Mouse (Mus musculus): Measurements from ENCODE around the gene Itgbl1.
"Not testable (repeated sequence)": the region's sequence is repeated elsewhere in the genome, so short reads cannot be mapped to it uniquely, and the experiment has no call there.

The Itgbl1 gene

GRCm38 (mm10) chr14:123659921-123660385 lies at the start of gene Itgbl1:
TSS of gene Itgbl1 (plus strand) at chr14:123659971.
- DNase-seq (ENCODE audit: low spot score): peak; percentile 8

GRCm38 (mm10) chr14:123622969-123623368 lies 36.8 kb upstream of the Itgbl1 start:
- no peak for DNase-seq (ENCODE audit: low spot score)

GRCm38 (mm10) chr14:123626501-123627179 lies 33.1 kb upstream of the Itgbl1 start, which contains the start of gene Nalcn:
TSS of gene Nalcn (minus strand) at chr14:123627144.
- DNase-seq (ENCODE audit: low spot score): no peak

GRCm38 (mm10) chr14:123627180-123627562 lies 32.6 kb upstream of the Itgbl1 start:
- DNase-seq (ENCODE audit: low spot score): no peak

- peak; percentile 12 for DNase-seq (ENCODE audit: low spot score)
Measured at GRCm38 (mm10) chr14:123661091-123661491, 1.3 kb downstream of the Itgbl1 start.

GRCm38 (mm10) chr14:123662386-123662785 lies 2.6 kb downstream of the Itgbl1 start:
- DNase-seq (ENCODE audit: low spot score): no peak

- DNase-seq (ENCODE audit: low spot score): no peak
Measured at GRCm38 (mm10) chr14:123663206-123663605, 3.4 kb downstream of the Itgbl1 start.

- DNase-seq (ENCODE audit: low spot score): no peak
Measured at GRCm38 (mm10) chr14:123664451-123664850, 4.7 kb downstream of the Itgbl1 start.

DNA sequence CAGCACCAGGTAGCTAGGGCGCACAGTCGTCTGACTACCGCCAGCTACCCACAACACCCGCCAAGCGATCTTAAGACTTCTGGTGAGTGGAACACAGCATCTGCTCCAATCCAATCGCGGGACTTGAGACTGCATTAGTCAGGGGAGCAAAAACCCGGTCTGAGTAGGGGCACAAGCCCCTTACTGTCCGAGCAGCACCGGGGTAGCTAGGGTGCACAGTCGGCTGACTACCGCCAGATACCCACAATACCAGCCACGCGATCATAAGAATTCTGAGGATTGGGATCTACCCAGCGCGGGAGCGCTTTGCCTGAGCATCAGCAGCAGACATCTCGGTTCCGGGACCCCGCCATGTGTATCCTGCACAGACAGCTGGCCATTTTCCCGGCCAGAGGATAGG lies 11.3 kb downstream of the Itgbl1 start:
- not testable (repeated sequence) for DNase-seq (ENCODE audit: low spot score)

- no peak for DNase-seq (ENCODE audit: low spot score)
Measured at GRCm38 (mm10) chr14:123678091-123678490, 18.3 kb downstream of the Itgbl1 start.

DNA sequence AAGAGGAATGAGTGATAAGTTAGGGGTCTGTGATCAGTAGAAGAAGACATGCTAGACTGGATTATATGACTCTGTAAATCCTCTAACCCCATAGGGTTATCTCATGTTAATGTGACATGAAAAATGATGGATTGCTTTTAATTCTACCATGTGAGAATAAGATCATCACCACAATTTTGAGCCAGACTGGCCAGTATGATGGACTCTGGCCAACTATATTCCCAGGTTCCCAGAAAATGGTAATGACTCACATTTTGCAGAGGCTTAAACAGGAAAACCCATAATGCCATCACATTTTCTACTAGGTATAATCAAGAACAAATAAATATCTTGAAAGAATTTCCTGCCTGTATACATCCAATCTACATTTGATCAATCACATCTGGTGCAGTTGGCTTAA lies 55.0 kb downstream of the Itgbl1 start:
- no peak for DNase-seq (ENCODE audit: low spot score)

GRCm38 (mm10) chr14:123742055-123742454 lies 82.3 kb downstream of the Itgbl1 start:
- DNase-seq (ENCODE audit: low spot score): no peak

- DNase-seq (ENCODE audit: low spot score): no peak
Measured at GRCm38 (mm10) chr14:123751017-123751416, 91.2 kb downstream of the Itgbl1 start.

DNA sequence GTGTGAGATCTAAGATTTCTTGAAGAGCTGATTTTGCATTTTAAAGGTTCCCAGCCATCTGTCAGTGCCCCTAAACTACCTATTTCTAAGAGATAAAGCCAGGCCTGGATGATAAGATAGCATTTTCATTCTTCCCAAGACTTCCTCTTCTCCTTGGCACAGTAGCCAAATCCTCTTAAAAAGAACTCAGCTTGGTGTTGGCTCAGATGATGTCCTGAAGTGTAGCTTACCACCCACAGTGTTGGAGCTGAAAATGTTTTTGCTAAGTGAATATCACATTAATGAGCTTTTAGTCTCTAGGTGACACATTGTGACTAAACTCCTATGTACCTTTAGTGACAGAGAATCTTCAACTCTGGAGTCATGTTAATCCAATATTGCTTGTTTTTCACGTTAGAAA lies 99.8 kb downstream of the Itgbl1 start:
- DNase-seq (ENCODE audit: low spot score): no peak

DNA sequence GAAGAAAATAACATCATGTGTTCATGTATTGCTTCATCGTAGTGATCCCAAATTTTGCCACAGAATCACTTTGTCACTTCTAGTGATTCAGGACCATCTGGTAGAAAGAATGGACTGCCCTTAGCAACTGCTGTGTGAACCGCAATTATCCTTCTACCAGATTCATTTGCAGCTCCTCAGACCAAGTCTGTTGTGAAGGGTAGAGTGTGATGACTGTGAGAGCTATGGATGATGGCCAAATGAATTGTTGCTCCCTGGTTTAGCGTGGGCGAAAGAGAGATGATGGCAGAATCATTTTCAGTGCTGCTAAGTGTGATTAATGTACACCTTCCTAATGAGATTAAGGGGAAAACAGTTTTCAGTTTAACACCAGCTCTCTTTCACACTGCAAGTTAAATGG lies 100.3 kb downstream of the Itgbl1 start:
- no peak for DNase-seq (ENCODE audit: low spot score)

- no peak for DNase-seq (ENCODE audit: low spot score)
Measured at GRCm38 (mm10) chr14:123801744-123802143, 142.0 kb downstream of the Itgbl1 start.

GRCm38 (mm10) chr14:123837662-123838061 lies 177.9 kb downstream of the Itgbl1 start:
- no peak for DNase-seq (ENCODE audit: low spot score)

DNA sequence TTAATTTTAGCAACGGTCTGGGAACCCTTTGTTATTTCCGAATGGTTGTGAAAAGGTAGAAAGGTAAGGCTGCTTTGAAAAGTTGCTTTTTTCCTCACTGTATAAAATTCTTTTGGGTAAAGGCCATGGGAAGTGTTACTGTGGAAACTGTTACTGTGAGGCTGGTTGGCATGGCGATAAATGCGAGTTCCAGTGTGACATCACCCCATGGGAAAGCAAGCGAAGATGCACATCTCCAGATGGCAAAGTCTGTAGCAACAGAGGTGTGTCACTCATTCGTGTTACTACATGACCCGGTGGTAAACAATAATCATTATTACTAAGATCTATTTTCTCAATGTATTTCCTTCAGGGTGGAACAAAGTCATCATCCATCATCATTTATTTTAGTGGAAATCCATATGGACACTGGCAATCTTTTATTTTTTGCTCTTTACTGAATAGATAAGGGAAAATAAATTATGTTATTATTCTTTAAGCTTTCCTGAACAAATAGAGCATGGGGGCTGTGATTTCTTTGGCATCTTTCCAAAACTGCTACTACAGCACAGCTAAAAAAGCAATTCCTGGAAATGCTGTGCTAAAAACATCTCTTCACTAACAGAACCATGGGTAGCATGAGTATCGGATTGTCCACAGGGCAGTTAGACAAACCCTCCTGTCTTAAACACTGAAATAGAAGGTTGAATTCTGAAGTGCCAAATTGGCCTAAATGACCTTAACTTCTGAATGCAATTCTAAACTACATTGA lies 184.1 kb downstream of the Itgbl1 start:
- no peak for DNase-seq (ENCODE audit: low spot score)

DNA sequence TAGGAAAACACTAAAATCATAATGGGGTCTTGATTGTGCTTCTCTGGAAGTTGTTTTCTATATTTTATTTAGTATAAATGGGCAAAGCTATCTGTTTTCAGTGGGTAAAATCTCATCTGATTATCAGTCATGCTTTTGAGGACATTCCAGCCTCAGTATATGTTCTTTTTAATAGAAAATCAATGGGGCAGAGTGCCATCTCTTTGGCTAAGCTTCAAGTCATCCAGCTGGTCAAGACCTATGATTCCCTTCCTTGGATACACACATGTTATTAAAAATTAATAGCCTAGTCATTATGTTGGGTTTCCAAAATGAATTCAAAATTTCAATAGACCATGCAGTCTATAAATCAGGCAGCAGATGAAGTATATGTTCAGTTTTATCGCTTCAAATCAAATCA lies 204.8 kb downstream of the Itgbl1 start:
- DNase-seq (ENCODE audit: low spot score): no peak

GRCm38 (mm10) chr14:123865779-123866726 lies 206.3 kb downstream of the Itgbl1 start:
- DNase-seq (ENCODE audit: low spot score): no peak

GRCm38 (mm10) chr14:123927903-123928302 lies 268.1 kb downstream of the Itgbl1 start:
- no peak for DNase-seq (ENCODE audit: low spot score)

DNA sequence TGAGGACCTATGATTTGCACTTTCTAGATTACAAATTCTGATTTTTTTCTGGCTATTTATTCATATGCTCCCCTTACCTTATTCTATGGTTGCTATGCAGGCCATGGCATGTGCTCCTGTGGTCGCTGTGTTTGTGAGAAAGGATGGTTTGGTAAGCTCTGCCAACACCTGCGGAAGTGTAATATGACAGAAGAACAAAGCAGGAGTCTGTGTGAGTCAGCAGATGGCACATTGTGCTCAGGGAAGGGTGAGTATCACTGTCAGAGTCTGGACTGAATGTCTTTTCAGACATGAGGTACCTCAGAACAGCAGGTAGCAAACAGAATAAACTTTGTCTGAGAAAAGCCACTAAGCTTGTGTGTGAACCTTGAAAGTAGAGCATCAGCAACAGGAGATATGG lies 306.8 kb downstream of the Itgbl1 start:
- DNase-seq (ENCODE audit: low spot score): no peak

Data from urinary bladder, postnatal 14 days (tissue).